ENCODE assay signal across 11 mouse cellular contexts in the genomic region with DNA sequence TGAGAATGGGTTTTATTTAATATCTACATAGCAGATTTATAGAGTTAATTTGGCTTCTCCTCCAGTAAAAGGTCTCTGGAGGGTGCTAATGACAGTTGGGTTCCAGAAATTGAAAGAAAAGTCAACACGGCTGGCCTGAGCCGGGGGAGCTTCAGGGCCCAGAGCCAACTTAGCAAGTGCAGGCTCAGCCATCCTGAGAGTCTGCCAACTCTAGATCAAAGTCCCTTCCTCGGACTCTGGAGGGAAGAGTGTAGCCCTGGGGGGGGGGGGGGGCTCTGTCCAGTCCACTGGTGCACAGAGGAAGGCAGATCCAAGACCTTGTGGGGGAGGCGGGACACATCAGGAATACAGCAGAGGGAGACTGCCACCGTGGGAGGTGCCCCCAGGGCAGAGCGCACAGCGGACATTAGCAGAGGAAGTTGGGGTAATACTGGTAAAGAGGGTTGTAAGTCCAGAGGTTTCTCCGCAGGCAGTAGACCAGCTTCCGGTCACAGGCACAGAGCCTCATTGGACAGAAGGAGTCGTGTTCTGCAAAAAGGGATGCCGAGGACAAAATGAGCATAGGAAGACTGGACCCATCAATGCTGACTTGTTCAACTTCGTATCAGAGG. TPM values are rescaled to one million over a fixed set of nuclear protein-coding genes. Genes with fewer than 3 reads are reported as not detected.
A peak's percentile ranks its signal among the peaks of the same experiment; 100 is the strongest.
DNase-seq lines count a peak whose midpoint lies in the region; ATAC-seq and TF ChIP-seq lines count a peak whose summit lies in the region.
"Had no signal": no experiment of that assay in that cellular context is flagged by ENCODE, and none has a peak within 500 bp of the region (broad histone marks: within the 10 kb centered on the region; RNA-seq: fewer than 3 reads in every experiment).

No protein-coding gene starts in this region.

- peak; percentile 39 for DNase-seq in gastrocnemius, postnatal 14 days
- no peak for DNase-seq in gastrocnemius, postnatal 36 days
- DNase-seq in lung, embryonic 14.5 days, result peak; percentile 77
- DNase-seq in lung, postnatal 36 days, result no peak
- peak; percentile 67 for DNase-seq in kidney, adult 18-20 months
- DNase-seq in urinary bladder, postnatal 36 days (ENCODE audit: low spot score in 2 of 2), result no peak
- no peak for DNase-seq in thymus, postnatal 10 days (ENCODE audit: low spot score in 2 of 2)
- DNase-seq: thymus, adult 18-20 months had no signal

- 54% methylated on average over 12 of the region's 12 CpGs for WGBS in lung, embryonic 14.5 days
- 46% methylated on average over 12 of the region's 12 CpGs for WGBS in limb, embryonic 15.5 days

- TF ChIP-seq CTCF in lung, embryonic 14.5 days (IDR thresholded peaks at IDR 0.05; ENCODE audit: low read depth), result no peak

- no peaks in the 10 kb centered on the region for H3K27me3 ChIP-seq in lung, embryonic 14.5 days (ENCODE audit: insufficient read depth, low read length)
- no peaks in the 10 kb centered on the region for H3K27me3 ChIP-seq in limb, embryonic 15.5 days
- H3K27me3 ChIP-seq: embryonic facial prominence, embryonic 13.5 days had no signal

- H3K4me3 ChIP-seq in lung, embryonic 14.5 days (ENCODE audit: low read depth, low read length), result no peak overlapping the region
- H3K4me3 ChIP-seq in limb, embryonic 15.5 days, result no peak overlapping the region
- H3K4me3 ChIP-seq: embryonic facial prominence, embryonic 13.5 days had no signal

- peaks cover 3% of the 10 kb centered on the region; the same call in 1 of the 2 replicates for H3K4me1 ChIP-seq in lung, embryonic 14.5 days (ENCODE audit: insufficient read depth)
- H3K4me1 ChIP-seq in limb, embryonic 15.5 days, result peaks cover 16% of the 10 kb centered on the region

- no peak overlapping the region for H3K27ac ChIP-seq in lung, embryonic 14.5 days (ENCODE audit: low read depth)
- H3K27ac ChIP-seq in limb, embryonic 15.5 days, result no peak overlapping the region
- H3K27ac ChIP-seq: embryonic facial prominence, embryonic 13.5 days; liver, embryonic 14.5 days had no signal

- no peak overlapping the region for H3K9ac ChIP-seq in lung, embryonic 14.5 days
- no peak overlapping the region for H3K9ac ChIP-seq in limb, embryonic 15.5 days
- H3K9ac ChIP-seq: embryonic facial prominence, embryonic 13.5 days; liver, embryonic 14.5 days had no signal

- ATAC-seq in lung, embryonic 14.5 days (ENCODE audit: insufficient read depth), result peak; percentile 54
- peak; percentile 22; the same call in 1 of the 2 replicates for ATAC-seq in limb, embryonic 15.5 days (ENCODE audit: insufficient number of reproducible peaks, low FRiP score, low TSS enrichment, low read depth)

- no peaks in the 10 kb centered on the region for H3K36me3 ChIP-seq in lung, embryonic 14.5 days (ENCODE audit: insufficient read depth)
- H3K36me3 ChIP-seq in limb, embryonic 15.5 days, result no peaks in the 10 kb centered on the region
- H3K36me3 ChIP-seq: embryonic facial prominence, embryonic 13.5 days had no signal

- intact Hi-C loops in gastrocnemius, postnatal 14 days (cut with DNase I; ENCODE audit: low total_unique reads), result no loop called here
- intact Hi-C loops in gastrocnemius, postnatal 36 days (cut with DNase I), result no loop called here

- no peak overlapping the region for H3K4me2 ChIP-seq in lung, embryonic 14.5 days
- H3K4me2 ChIP-seq in limb, embryonic 15.5 days, result no peak overlapping the region
- H3K4me2 ChIP-seq: embryonic facial prominence, embryonic 13.5 days had no signal

- no peaks in the 10 kb centered on the region for H3K9me3 ChIP-seq in lung, embryonic 14.5 days (ENCODE audit: low read depth, low read length)
- no peaks in the 10 kb centered on the region for H3K9me3 ChIP-seq in limb, embryonic 15.5 days
- H3K9me3 ChIP-seq: embryonic facial prominence, embryonic 13.5 days had no signal

RNA-seq across cellular contexts. Expression of gene Pla2g2d, which starts 24.7 kb away (rescaled TPM):
- total RNA-seq in gastrocnemius, postnatal 14 days (2021), result not detected
- total RNA-seq in gastrocnemius, postnatal 36 days (2021), result under 1 TPM; 0.20 to 0.27 TPM
- polyA plus RNA-seq in lung, embryonic 14.5 days (2014; fragmentation: Nextera tagmentation; extraction: Ambion mirVana), result 0.18 TPM in 1 of 2 replicates, not detected in the other
- 0.26 and 0.51 TPM in 2 replicates for polyA plus RNA-seq in limb, embryonic 15.5 days (2015; fragmentation: Nextera tagmentation; extraction: Ambion mirVana)
- polyA plus RNA-seq: liver, embryonic 14.5 days had no signal

RNA-seq across cellular contexts. Expression of gene Pla2g2f, which starts 42.8 kb away (rescaled TPM):
- not detected for total RNA-seq in gastrocnemius, postnatal 14 days (2021)
- not detected for total RNA-seq in gastrocnemius, postnatal 36 days (2021)
- polyA plus RNA-seq in lung, embryonic 14.5 days (2014; fragmentation: Nextera tagmentation; extraction: Ambion mirVana), result not detected in 2 replicates
- polyA plus RNA-seq in limb, embryonic 15.5 days (2015; fragmentation: Nextera tagmentation; extraction: Ambion mirVana), result 60.8 and 64.7 TPM in 2 replicates

Comparison
In these comparisons a context has a peak if more than half of its experiments do, and no peak if none do; other contexts are left out.
1. DNase-seq: peak in gastrocnemius, postnatal 14 days (single experiment), lung, embryonic 14.5 days (single experiment) and kidney, adult 18-20 months (single experiment); none in gastrocnemius, postnatal 36 days (0 of 2), lung, postnatal 36 days (single experiment), urinary bladder, postnatal 36 days (0 of 2) and thymus, postnatal 10 days (0 of 2).